Mouse (Mus musculus) intestine, postnatal 0 days (tissue): Measurements from ENCODE around the gene Atp13a4. TPM values are rescaled to one million over a fixed set of nuclear protein-coding genes. Genes with fewer than 3 reads are reported as not detected.

Experiments
- ATAC-seq: fragments of 200-750 bp; cut with Nextera tagmentation; 2 replicates; pipeline ENCODE4 v1.8.0; 2017; ENCODE audit warnings: mild to moderate bottlenecking, moderate TSS enrichment, moderate library complexity
- H3K27ac ChIP-seq: fragments of 300-500 bp; sonication (generic); 2 replicates; pipeline ENCODE4 v1.5.1; 2014; ENCODE audit warnings: mild to moderate bottlenecking, low read depth, low read length, moderate library complexity
- H3K27me3 ChIP-seq: fragments of 300-500 bp; sonication (generic); replicated peaks from 2 replicates; pipeline ENCODE4 v1.6.1; 2014; ENCODE audit warnings: low read length, mixed read lengths; ENCODE audit not compliant: control insufficient read depth, insufficient read depth
- H3K36me3 ChIP-seq: fragments of 300-500 bp; sonication (generic); 2 replicates; pipeline ENCODE4 v1.6.1; 2014; ENCODE audit warnings: mild to moderate bottlenecking, moderate library complexity; ENCODE audit not compliant: control insufficient read depth, insufficient read depth
- H3K4me1 ChIP-seq: fragments of 300-500 bp; sonication (generic); replicated peaks from 2 replicates; pipeline ENCODE4 v1.6.1; 2014; ENCODE audit warnings: antibody characterized with exemption, low read length, mixed read lengths; ENCODE audit not compliant: control insufficient read depth, insufficient read depth
- H3K4me2 ChIP-seq: fragments of 300-500 bp; sonication (generic); replicated peaks from 2 replicates; pipeline ENCODE4 v1.6.1; 2014; ENCODE audit warnings: low read depth, mild to moderate bottlenecking, moderate library complexity
- H3K4me3 ChIP-seq: fragments of 300-500 bp; sonication (generic); 2 replicates; pipeline ENCODE4 v1.5.1; 2014; ENCODE audit warnings: low read depth, low read length
- H3K9ac ChIP-seq: fragments of 300-500 bp; sonication (generic); 2 replicates; pipeline ENCODE4 v1.6.1; 2014; ENCODE audit warnings: mild to moderate bottlenecking, low read depth, low read length
- H3K9me3 ChIP-seq: fragments of 300-500 bp; sonication (generic); 2 replicates; pipeline ENCODE4 v1.6.1; 2016; ENCODE audit warnings: mixed run types; ENCODE audit not compliant: control insufficient read depth
- CTCF ChIP-seq: sonication (generic); IDR thresholded peaks from 2 replicates; pipeline ENCODE4 v1.5.1; 2016; ENCODE audit warnings: low read depth, mild to moderate bottlenecking, control low read depth, antibody characterized with exemption, moderate library complexity
- WGBS: fragments of 180-500 bp; shearing (Covaris S2); extraction: QIAGEN DNeasy Blood & Tissue Kit; methylation state at CpG from one replicate; pipeline ENCODE4 v1.1.7; 2014; 5-methylcytosine and 5-hydroxymethylcytosine counted together
- polyA plus RNA-seq: library from polyadenylated mRNA; unstranded; fragments of >200 nt; fragmentation: Nextera tagmentation; extraction: Ambion mirVana; gene quantifications from 2 replicates; pipeline ENCODE4 v1.2.1, GENCODE M21; 2015

The Atp13a4 gene
- polyA plus RNA-seq, 1 experiment from 2014 or later: not detected

DNA sequence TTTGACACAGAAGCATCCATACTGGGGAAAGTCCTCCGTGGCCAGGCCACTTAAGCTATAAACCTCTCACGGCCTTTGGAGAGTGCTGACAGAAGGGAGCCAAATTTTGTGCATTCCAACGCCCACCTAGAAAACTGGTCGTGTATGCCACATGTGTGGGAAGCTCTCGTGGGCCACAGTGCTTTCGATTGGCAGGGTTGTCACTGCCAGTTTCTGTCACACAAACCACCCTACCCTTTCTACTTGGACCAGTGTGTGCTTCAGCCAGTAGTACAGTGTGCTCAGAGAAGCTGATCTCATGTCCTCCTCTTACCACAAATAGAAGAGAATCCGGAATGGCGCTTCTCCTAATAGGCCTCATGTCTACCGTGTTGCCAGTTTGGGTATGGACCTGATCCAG, 40.5 kb downstream of the Atp13a4 start:
- no peak for ATAC-seq
- no peaks in the 10 kb centered on the region for H3K4me1 ChIP-seq
- no peaks in the 10 kb centered on the region for H3K9me3 ChIP-seq
- H3K9ac ChIP-seq: no peak overlapping the region
- no peaks in the 10 kb centered on the region for H3K27me3 ChIP-seq
- H3K36me3 ChIP-seq: no peaks in the 10 kb centered on the region
- WGBS: 71% methylated on average over 9 of the region's 9 CpGs
- no peak overlapping the region for H3K27ac ChIP-seq
- TF ChIP-seq CTCF: no peak
- H3K4me2 ChIP-seq: no peak overlapping the region
- H3K4me3 ChIP-seq: no peak overlapping the region

DNA sequence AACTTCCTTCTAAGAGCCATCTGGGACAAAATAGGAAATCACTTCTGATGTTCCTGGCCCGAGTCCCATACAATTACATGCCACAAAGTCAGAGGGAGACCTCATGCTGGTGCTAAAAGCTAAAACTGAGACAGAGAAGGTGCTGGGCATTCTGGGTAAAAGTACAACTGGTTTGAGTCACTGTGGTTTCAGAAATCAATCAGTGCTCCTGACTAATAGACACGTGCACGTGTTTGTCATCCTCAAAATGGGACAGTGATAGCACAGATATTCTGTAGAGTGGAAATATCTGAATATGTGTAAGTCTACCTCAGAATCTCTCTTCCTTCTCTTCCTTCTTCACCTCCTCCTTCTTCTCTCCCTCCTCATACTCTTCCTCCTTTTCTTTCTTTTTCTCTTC, 53.6 kb downstream of the Atp13a4 start:
- WGBS: 78% methylated on average over 3 of the region's 3 CpGs
- TF ChIP-seq CTCF: no peak
- H3K4me3 ChIP-seq: no peak overlapping the region
- H3K27me3 ChIP-seq: no peaks in the 10 kb centered on the region
- H3K9ac ChIP-seq: no peak overlapping the region
- no peaks in the 10 kb centered on the region for H3K36me3 ChIP-seq
- H3K4me1 ChIP-seq: no peaks in the 10 kb centered on the region
- no peak overlapping the region for H3K4me2 ChIP-seq
- ATAC-seq: no peak
- H3K9me3 ChIP-seq: no peaks in the 10 kb centered on the region
- no peak overlapping the region for H3K27ac ChIP-seq

DNA sequence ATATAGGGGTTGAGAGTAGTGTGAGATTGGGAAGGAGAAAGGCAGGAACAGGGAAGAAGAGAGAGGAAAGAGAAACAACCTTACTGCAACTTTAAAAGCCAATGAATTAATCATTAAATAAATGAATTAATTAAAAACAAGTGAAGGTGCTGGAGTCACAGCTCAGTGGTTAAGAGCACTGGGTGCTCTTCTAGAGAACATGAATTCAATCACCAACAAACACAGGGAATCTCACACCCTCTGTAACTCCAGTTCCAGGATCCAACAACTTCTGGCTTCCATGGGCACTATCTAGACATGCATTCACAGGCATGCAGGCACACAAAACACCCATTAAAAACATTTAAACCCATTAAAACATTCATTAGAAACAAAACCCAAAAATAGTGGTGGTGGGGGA, 63.2 kb downstream of the Atp13a4 start:
- no peaks in the 10 kb centered on the region for H3K36me3 ChIP-seq
- TF ChIP-seq CTCF: no peak
- H3K4me1 ChIP-seq: no peaks in the 10 kb centered on the region
- H3K27ac ChIP-seq: no peak overlapping the region
- no peak overlapping the region for H3K4me2 ChIP-seq
- no peak overlapping the region for H3K4me3 ChIP-seq
- no peaks in the 10 kb centered on the region for H3K9me3 ChIP-seq
- H3K27me3 ChIP-seq: no peaks in the 10 kb centered on the region
- H3K9ac ChIP-seq: no peak overlapping the region
- ATAC-seq: no peak

DNA sequence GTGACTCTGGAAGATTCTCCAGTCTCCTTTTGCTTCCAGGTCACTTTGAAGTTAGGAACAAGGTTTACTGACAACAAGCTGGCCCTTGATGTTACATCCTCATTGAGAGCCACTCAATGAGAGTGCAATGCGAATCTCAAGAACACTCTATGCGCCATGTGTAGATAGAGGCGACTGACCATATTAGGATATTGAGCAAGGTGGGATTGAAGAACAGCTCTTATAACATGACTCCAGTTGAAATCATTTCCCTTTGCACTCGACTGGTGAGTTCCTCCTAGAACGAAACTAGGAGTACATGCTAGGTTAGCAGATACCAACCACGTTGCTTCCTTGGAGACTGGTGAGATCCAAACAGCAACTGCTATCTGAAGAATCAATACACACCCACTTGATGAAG, 64.3 kb downstream of the Atp13a4 start:
- no peak for TF ChIP-seq CTCF
- H3K36me3 ChIP-seq: no peaks in the 10 kb centered on the region

DNA sequence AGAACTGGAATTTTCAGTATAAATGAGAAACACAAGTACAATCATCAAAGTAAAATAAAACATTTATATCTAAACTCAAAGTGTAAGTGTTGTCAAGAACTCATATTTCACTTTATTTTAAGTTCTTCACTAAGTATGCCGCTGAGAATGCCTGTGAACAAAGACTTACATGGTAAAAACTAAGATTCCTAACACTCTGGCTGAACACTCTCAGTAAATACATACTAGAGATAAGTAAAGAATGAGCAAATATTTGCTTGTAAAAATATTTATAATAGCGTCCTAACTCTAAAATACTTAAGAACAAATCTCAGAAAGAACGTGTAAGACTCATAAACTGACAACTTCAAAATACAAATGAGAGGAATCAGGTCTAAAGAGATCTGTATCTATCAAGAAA, 80.9 kb downstream of the Atp13a4 start:
- WGBS: 21% methylated on average over 3 of the region's 3 CpGs
- Histone ChIP-seq H3K9ac (no peak overlapping the region), H3K4me1 (no peaks in the 10 kb centered on the region), H3K4me2 (no peak overlapping the region), H3K27me3 (no peaks in the 10 kb centered on the region), H3K27ac (no peak overlapping the region), H3K4me3 (no peak overlapping the region), H3K9me3 (no peaks in the 10 kb centered on the region), H3K36me3 (no peaks in the 10 kb centered on the region)
- ATAC-seq: no peak
- TF ChIP-seq CTCF: no peak

More for the DNA sequence above, 64.3 kb downstream of the Atp13a4 start:
- no peak for ATAC-seq
- Histone ChIP-seq H3K4me2 (no peak overlapping the region), H3K9ac (no peak overlapping the region), H3K27ac (no peak overlapping the region), H3K27me3 (no peaks in the 10 kb centered on the region), H3K9me3 (no peaks in the 10 kb centered on the region), H3K4me1 (no peaks in the 10 kb centered on the region), H3K4me3 (no peak overlapping the region)
- WGBS: 75% methylated on average over 6 of the region's 6 CpGs

DNA sequence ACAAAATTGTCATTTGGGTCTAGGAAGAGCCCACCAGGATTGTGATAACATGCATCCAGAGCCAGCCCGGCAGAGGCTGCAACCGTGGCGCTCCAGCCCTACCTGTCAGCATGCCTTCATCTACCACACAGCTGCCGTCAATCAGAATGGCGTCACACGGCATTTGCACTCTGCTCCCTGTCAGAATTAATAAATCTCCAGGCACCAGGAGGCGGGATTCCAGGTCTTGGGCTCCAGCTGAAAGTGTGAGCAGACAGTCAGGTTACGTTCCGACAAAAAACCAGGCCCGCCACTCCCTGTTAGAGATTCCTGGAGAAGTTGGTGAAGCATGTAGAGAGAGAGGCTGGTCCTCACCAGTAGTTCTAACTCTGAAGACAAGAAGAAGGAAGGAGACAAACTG, 85.3 kb downstream of the Atp13a4 start:
- no peak for ATAC-seq
- H3K27me3 ChIP-seq: no peaks in the 10 kb centered on the region
- H3K27ac ChIP-seq: no peak overlapping the region
- H3K4me2 ChIP-seq: no peak overlapping the region
- no peaks in the 10 kb centered on the region for H3K9me3 ChIP-seq
- H3K36me3 ChIP-seq: no peaks in the 10 kb centered on the region
- no peak for TF ChIP-seq CTCF
- H3K4me3 ChIP-seq: no peak overlapping the region
- no peak overlapping the region for H3K9ac ChIP-seq
- 73% methylated on average over 10 of the region's 10 CpGs for WGBS
- no peaks in the 10 kb centered on the region for H3K4me1 ChIP-seq

DNA sequence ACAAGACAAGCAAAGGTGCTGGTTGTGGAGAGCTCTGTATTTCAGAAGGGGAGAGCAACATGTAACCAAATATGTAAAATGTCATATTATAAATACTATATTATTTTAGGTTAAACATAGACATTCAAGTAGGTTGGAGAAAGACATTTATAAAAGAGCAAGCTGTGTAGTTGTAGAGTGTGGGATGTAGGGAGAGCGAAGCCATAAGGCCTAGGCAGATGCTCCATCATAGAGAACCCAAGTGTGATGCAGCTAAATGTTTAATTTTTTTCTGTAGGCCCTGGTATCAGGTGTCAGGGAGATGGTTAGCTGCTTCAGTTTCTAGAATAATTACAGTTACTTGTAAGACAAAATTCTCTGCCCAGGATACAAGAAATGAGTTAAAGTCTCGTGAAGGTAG, 87.8 kb downstream of the Atp13a4 start:
- Histone ChIP-seq H3K9me3 (no peaks in the 10 kb centered on the region), H3K9ac (no peak overlapping the region), H3K27me3 (no peaks in the 10 kb centered on the region), H3K4me1 (no peaks in the 10 kb centered on the region), H3K36me3 (no peaks in the 10 kb centered on the region), H3K4me2 (no peak overlapping the region), H3K4me3 (no peak overlapping the region), H3K27ac (no peak overlapping the region)
- 86% methylated on average over 2 of the region's 2 CpGs for WGBS
- TF ChIP-seq CTCF: no peak
- ATAC-seq: no peak
